Mouse (Mus musculus): ENCODE results near the gene Ccdc97. TPM values are rescaled to one million over a fixed set of nuclear protein-coding genes. Genes with fewer than 3 reads are reported as not detected.

Gene Ccdc97
- polyA plus RNA-seq, 1 experiment from 2014 or later: 34.0 TPM

- no peaks in the 10 kb centered on the region for H3K27me3 ChIP-seq (replicated peaks)
- ATAC-seq (ENCODE audit: low FRiP score, low read depth): no peak
- 0 out of 2 replicates have a peak overlapping the region, but pooled peaks have one; percentile 68 for H3K4me3 ChIP-seq
- no peaks in the 10 kb centered on the region for H3K9me3 ChIP-seq
- no peak overlapping the region for H3K27ac ChIP-seq
- H3K4me1 ChIP-seq: peaks cover 16% of the 10 kb centered on the region
- WGBS: 90% methylated on average over 3 of the region's 3 CpGs
- 0 out of 2 replicates have a peak overlapping the region, but pooled peaks have one; percentile 66 for H3K9ac ChIP-seq
- H3K4me2 ChIP-seq (replicated peaks): peak overlapping the region; percentile 95
- H3K36me3 ChIP-seq: peaks cover 58% of the 10 kb centered on the region
Observed at GRCm38 (mm10) chr7:25717478-25717877, 1.4 kb downstream of the Ccdc97 start.

- 96% methylated on average over 22 of the region's 22 CpGs for WGBS
- Histone ChIP-seq H3K27me3 (replicated peaks) (no peaks in the 10 kb centered on the region), H3K4me2 (replicated peaks) (no peak overlapping the region), H3K4me1 (peaks cover 33% of the 10 kb centered on the region), H3K9ac (no peak overlapping the region), H3K27ac (no peak overlapping the region), H3K4me3 (no peak overlapping the region), H3K36me3 (peaks cover 47% of the 10 kb centered on the region), H3K9me3 (no peaks in the 10 kb centered on the region)
- ATAC-seq (ENCODE audit: low FRiP score, low read depth): no peak
Observed at GRCm38 (mm10) chr7:25715731-25716271, 3.1 kb downstream of the Ccdc97 start.

- no peaks in the 10 kb centered on the region for H3K27me3 ChIP-seq (replicated peaks)
- H3K9me3 ChIP-seq: no peaks in the 10 kb centered on the region
- no peak overlapping the region for H3K4me3 ChIP-seq
- H3K9ac ChIP-seq: no peak overlapping the region
- no peak overlapping the region for H3K27ac ChIP-seq
- no peak for ATAC-seq (ENCODE audit: low FRiP score, low read depth)
- peaks cover 43% of the 10 kb centered on the region for H3K4me1 ChIP-seq
- 96% methylated on average over 8 of the region's 8 CpGs for WGBS
- peaks cover 41% of the 10 kb centered on the region for H3K36me3 ChIP-seq
- H3K4me2 ChIP-seq (replicated peaks): no peak overlapping the region
Observed at GRCm38 (mm10) chr7:25714581-25714980, 4.3 kb downstream of the Ccdc97 start.

- H3K4me1 ChIP-seq: peaks cover 33% of the 10 kb centered on the region
- WGBS: 90% methylated on average over 9 of the region's 9 CpGs
- no peaks in the 10 kb centered on the region for H3K27me3 ChIP-seq (replicated peaks)
- no peak for ATAC-seq (ENCODE audit: low FRiP score, low read depth)
- no peaks in the 10 kb centered on the region for H3K9me3 ChIP-seq
- H3K27ac ChIP-seq: no peak overlapping the region
- peaks cover 41% of the 10 kb centered on the region for H3K36me3 ChIP-seq
- H3K4me3 ChIP-seq: no peak overlapping the region
- no peak overlapping the region for H3K4me2 ChIP-seq (replicated peaks)
- no peak overlapping the region for H3K9ac ChIP-seq
Observed at GRCm38 (mm10) chr7:25712801-25713200, 6.1 kb downstream of the Ccdc97 start.

- 25% methylated on average over 7 of the region's 7 CpGs for WGBS
- no peak overlapping the region for H3K9ac ChIP-seq
- peak; percentile 38 for ATAC-seq (ENCODE audit: low FRiP score, low read depth)
Observed at GRCm38 (mm10) chr7:25711731-25712197, 7.1 kb downstream of the Ccdc97 start.

GRCm38 (mm10) chr7:25711165-25711564 is 7.7 kb downstream of the Ccdc97 start:
- 0 out of 2 replicates have a peak overlapping the region, but pooled peaks have one; percentile 0 for H3K4me2 ChIP-seq (replicated peaks)
- H3K9me3 ChIP-seq: no peaks in the 10 kb centered on the region
- H3K27ac ChIP-seq: no peak overlapping the region

More at GRCm38 (mm10) chr7:25711731-25712197, 7.1 kb downstream of the Ccdc97 start:
- H3K4me2 ChIP-seq (replicated peaks): 0 out of 2 replicates have a peak overlapping the region, but pooled peaks have one; percentile 18
- peaks cover 41% of the 10 kb centered on the region for H3K36me3 ChIP-seq
- no peak overlapping the region for H3K4me3 ChIP-seq
- no peaks in the 10 kb centered on the region; the same call in 1 of the 2 replicates for H3K27me3 ChIP-seq (replicated peaks)
- peaks cover 28% of the 10 kb centered on the region for H3K4me1 ChIP-seq
- H3K27ac ChIP-seq: peak overlapping the region; percentile 46; the same call in 1 of the 2 replicates
- H3K9me3 ChIP-seq: no peaks in the 10 kb centered on the region

GRCm38 (mm10) chr7:25710519-25711130 is 8.3 kb downstream of the Ccdc97 start:
- WGBS: 19% methylated on average over 7 of the region's 7 CpGs
- Histone ChIP-seq H3K4me2 (replicated peaks) (peak overlapping the region; percentile 7; the same call in 1 of the 2 replicates), H3K4me3 (no peak overlapping the region), H3K27me3 (replicated peaks) (no peaks in the 10 kb centered on the region; the same call in 1 of the 2 replicates), H3K36me3 (peaks cover 35% of the 10 kb centered on the region), H3K4me1 (peaks cover 28% of the 10 kb centered on the region), H3K9me3 (no peaks in the 10 kb centered on the region), H3K27ac (no peak overlapping the region), H3K9ac (peak overlapping the region; percentile 26)
- peak; percentile 8; the same call in 1 of the 2 replicates for ATAC-seq (ENCODE audit: low FRiP score, low read depth)

More at GRCm38 (mm10) chr7:25711165-25711564, 7.7 kb downstream of the Ccdc97 start:
- WGBS: 70% methylated on average over 5 of the region's 5 CpGs
- peaks cover 40% of the 10 kb centered on the region for H3K36me3 ChIP-seq
- H3K4me1 ChIP-seq: peaks cover 28% of the 10 kb centered on the region
- no peak overlapping the region for H3K4me3 ChIP-seq
- no peak overlapping the region for H3K9ac ChIP-seq
- H3K27me3 ChIP-seq (replicated peaks): no peaks in the 10 kb centered on the region; the same call in 1 of the 2 replicates
- ATAC-seq (ENCODE audit: low FRiP score, low read depth): 0 out of 2 replicates have a peak, but pooled peaks have one; percentile 38

- peaks cover 28% of the 10 kb centered on the region for H3K36me3 ChIP-seq
- H3K9me3 ChIP-seq: no peaks in the 10 kb centered on the region
- no peaks in the 10 kb centered on the region; the same call in none of the 2 replicates for H3K27me3 ChIP-seq (replicated peaks)
- WGBS: 18% methylated on average over 12 of the region's 12 CpGs
- H3K4me1 ChIP-seq: peaks cover 32% of the 10 kb centered on the region
- H3K4me3 ChIP-seq: no peak overlapping the region
- H3K27ac ChIP-seq: no peak overlapping the region
- no peak overlapping the region for H3K9ac ChIP-seq
- ATAC-seq (ENCODE audit: low FRiP score, low read depth): no peak
- H3K4me2 ChIP-seq (replicated peaks): peak overlapping the region; percentile 7; the same call in 1 of the 2 replicates
Observed at GRCm38 (mm10) chr7:25709961-25710360, 8.9 kb downstream of the Ccdc97 start.

GRCm38 (mm10) chr7:25707581-25708292 is 11.2 kb downstream of the Ccdc97 start:
- no peak overlapping the region for H3K27ac ChIP-seq
- H3K27me3 ChIP-seq (replicated peaks): peaks cover 4% of the 10 kb centered on the region
- no peaks in the 10 kb centered on the region for H3K9me3 ChIP-seq
- 60% methylated on average over 15 of the region's 15 CpGs for WGBS
- peaks cover 6% of the 10 kb centered on the region for H3K36me3 ChIP-seq
- no peak overlapping the region for H3K9ac ChIP-seq
- no peak overlapping the region for H3K4me3 ChIP-seq
- peaks cover 46% of the 10 kb centered on the region for H3K4me1 ChIP-seq
- no peak overlapping the region for H3K4me2 ChIP-seq (replicated peaks)
- ATAC-seq (ENCODE audit: low FRiP score, low read depth): no peak

- WGBS: 62% methylated on average over 7 of the region's 7 CpGs
- Histone ChIP-seq H3K4me1 (peaks cover 36% of the 10 kb centered on the region), H3K27me3 (replicated peaks) (peaks cover 4% of the 10 kb centered on the region), H3K36me3 (no peaks in the 10 kb centered on the region), H3K9me3 (no peaks in the 10 kb centered on the region), H3K27ac (no peak overlapping the region), H3K4me3 (no peak overlapping the region), H3K9ac (no peak overlapping the region), H3K4me2 (replicated peaks) (no peak overlapping the region)
- no peak for ATAC-seq (ENCODE audit: low FRiP score, low read depth)
Observed at GRCm38 (mm10) chr7:25706578-25707170, 12.2 kb downstream of the Ccdc97 start.

GRCm38 (mm10) chr7:25705801-25706251 is 13.1 kb downstream of the Ccdc97 start:
- H3K9ac ChIP-seq: no peak overlapping the region
- ATAC-seq (ENCODE audit: low FRiP score, low read depth): no peak
- WGBS: 64% methylated on average over 6 of the region's 6 CpGs

More at GRCm38 (mm10) chr7:25705801-25706251, 13.1 kb downstream of the Ccdc97 start:
- Histone ChIP-seq H3K4me2 (replicated peaks) (no peak overlapping the region), H3K4me1 (peaks cover 28% of the 10 kb centered on the region), H3K4me3 (no peak overlapping the region), H3K9me3 (no peaks in the 10 kb centered on the region; the same call in 1 of the 2 replicates), H3K27me3 (replicated peaks) (peaks cover 4% of the 10 kb centered on the region), H3K36me3 (no peaks in the 10 kb centered on the region), H3K27ac (no peak overlapping the region)
